Mouse (Mus musculus) CD4-positive, CD25-positive, alpha-beta regulatory T cell, adult 4 months (primary cell): ENCODE results near the gene Defa21. TPM values are rescaled to one million over a fixed set of nuclear protein-coding genes. Genes with fewer than 3 reads are reported as not detected.
"Not testable (repeated sequence)": the region's sequence is repeated elsewhere in the genome, so short reads cannot be mapped to it uniquely, and the experiment has no call there.

ENCODE experiments used
- ATAC-seq: one replicate; pipeline ENCODE4 v1.8.0; 2017
- polyA plus RNA-seq, 2 experiments: library from polyadenylated mRNA; unstranded; fragments of 100-300 nt; shearing (Covaris generic); gene quantifications; one replicate each; pipeline ENCODE4 v1.2.1; 2017

Gene Defa21
- polyA plus RNA-seq: not detected

DNA sequence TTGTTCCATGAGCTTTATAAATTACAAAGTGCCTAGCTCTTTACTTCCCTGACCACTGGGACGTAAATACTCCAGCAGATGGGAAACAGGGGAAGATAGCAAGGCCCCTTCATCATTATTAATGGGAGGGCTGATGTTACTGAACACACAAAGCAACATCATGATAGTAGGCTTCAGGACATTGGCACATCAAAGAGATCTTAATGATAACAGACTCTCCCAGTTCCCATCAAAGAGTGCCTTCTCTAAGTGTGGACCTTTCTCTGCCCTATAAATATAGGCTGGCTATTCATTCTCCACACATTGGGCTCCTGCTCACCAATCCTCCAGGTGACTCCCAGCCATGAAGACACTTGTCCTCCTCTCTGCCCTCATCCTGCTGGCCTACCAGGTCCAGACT, at the start of gene Defa21:
Gene Defa21 (plus strand): TSS at position 301 of the 400 bp plus-strand sequence.
- ATAC-seq: not testable (repeated sequence)

DNA sequence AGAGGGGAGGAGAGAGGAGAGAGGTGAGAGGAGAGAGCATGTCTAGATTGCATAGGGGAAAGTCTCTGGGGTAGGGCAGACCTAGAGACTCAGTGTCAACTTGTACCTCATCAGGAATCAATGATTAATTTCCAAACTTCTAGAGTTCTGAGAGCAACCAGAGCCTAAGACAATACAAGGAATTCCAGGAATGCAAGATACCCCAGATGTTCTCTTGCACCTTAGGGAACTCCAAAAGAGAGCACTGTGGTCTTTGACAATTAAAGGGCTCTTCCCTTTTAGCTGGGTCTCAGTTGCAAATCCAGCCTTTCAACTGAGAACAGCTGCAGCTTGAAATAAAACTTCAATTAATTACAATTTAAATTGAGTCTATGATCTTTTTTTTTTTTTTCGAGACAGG, 45.5 kb upstream of the Defa21 start:
- no peak for ATAC-seq

DNA sequence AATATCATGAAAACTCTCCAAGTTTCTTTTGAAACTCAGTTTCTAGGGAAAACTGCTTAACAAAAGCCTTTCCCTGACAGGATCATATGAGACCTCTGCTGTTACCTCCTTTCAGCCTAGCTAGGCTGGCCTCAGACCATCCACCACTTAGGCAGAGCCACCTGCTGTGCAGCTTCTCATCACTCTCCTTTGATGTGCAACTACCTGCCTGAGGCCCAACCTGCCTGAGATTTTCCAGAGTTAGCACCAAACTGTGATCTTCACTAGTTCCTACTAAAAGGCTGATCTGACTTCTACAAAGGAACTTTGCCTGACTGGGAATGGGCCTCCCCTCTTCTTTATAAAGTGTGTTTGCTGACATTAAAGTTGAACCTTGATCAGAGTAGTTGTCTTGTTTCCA, 31.3 kb upstream of the Defa21 start:
- ATAC-seq: not testable (repeated sequence)

- ATAC-seq: no peak
Observed at GRCm38 (mm10) chr8:20996776-20997175, 28.6 kb upstream of the Defa21 start.

DNA sequence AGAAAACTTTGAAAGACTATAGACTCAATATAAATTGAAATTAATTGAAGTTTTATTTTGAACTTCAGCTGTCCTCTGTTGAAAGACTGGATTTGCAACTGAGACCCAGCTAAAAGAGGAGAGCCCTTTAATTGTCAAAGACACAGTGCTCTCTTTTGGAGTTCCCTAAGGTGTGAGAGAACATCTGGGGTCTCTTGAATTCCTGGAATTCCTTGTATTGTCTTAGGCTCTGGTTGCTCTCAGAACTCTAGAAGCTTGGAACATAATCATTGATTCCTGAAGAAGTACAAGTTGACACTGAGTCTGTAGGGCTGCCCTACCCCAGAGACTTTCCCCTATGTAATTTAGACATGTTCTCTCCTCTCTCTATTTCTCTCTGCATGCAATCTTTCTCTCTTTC, 28.1 kb upstream of the Defa21 start:
- ATAC-seq: no peak

- ATAC-seq: no peak
Observed at GRCm38 (mm10) chr8:21001171-21001570, 24.2 kb upstream of the Defa21 start.

DNA sequence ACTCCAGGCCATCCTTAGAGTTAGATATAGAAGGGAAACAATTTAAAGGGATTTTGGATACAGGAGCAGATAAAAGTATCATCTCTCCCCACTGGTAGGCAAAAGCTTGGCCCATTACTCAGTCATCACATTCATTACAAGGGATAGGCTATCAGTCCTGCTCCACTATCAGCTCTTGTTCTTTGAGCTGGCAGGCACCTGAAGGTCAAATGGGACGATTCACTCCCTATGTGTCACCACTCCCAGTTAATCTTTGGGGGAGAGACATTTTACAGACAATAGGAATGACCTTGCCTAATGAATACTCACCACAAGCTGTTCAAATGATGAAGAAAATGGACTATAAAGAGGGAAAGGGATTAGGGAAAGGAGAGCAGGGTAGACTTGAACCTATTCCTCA, 18.5 kb upstream of the Defa21 start:
- ATAC-seq: no peak

GRCm38 (mm10) chr8:21008578-21008977, 16.8 kb upstream of the Defa21 start:
- ATAC-seq: not testable (repeated sequence)

- ATAC-seq: not testable (repeated sequence)
Observed at GRCm38 (mm10) chr8:21010548-21010947, 14.8 kb upstream of the Defa21 start.

GRCm38 (mm10) chr8:21054747-21055146, 29.4 kb downstream of the Defa21 start, which contains the start of gene Defa23:
Gene Defa23, plus strand, starts transcription at chr8:21055047.
- ATAC-seq: not testable (repeated sequence)

- not testable (repeated sequence) for ATAC-seq
Observed at GRCm38 (mm10) chr8:21064738-21065137, 39.4 kb downstream of the Defa21 start, which contains the start of gene Defa35. Gene Defa35, plus strand, starts transcription at chr8:21065038.

Other genes with a start within 250 kb of the Defa21 start
- not detected for gene Defb33, start 132.9 kb upstream of the Defa21 start, polyA plus RNA-seq
- gene Gm15056, start 122.9 kb upstream of the Defa21 start, polyA plus RNA-seq: not detected
- not detected for gene Gm6040, start 103.5 kb upstream of the Defa21 start, polyA plus RNA-seq
- gene AY761185, start 80.8 kb upstream of the Defa21 start, polyA plus RNA-seq: not detected
- gene Defa23, start 29.5 kb downstream of the Defa21 start, polyA plus RNA-seq: not detected
- not detected for gene Defa35, start 39.5 kb downstream of the Defa21 start, polyA plus RNA-seq
- not detected for gene Defa25, start 58.9 kb downstream of the Defa21 start, polyA plus RNA-seq
- gene Gm14851, start 70.5 kb downstream of the Defa21 start, polyA plus RNA-seq: not detected
- not detected for gene Defa30, start 109.1 kb downstream of the Defa21 start, polyA plus RNA-seq
- gene Defa22, start 136.7 kb downstream of the Defa21 start, polyA plus RNA-seq: not detected
- gene Defa31, start 166.1 kb downstream of the Defa21 start, polyA plus RNA-seq: not detected
- gene Gm15293, start 176.0 kb downstream of the Defa21 start, polyA plus RNA-seq: not detected
- not detected for gene Gm15292, start 224.2 kb downstream of the Defa21 start, polyA plus RNA-seq